Mouse (Mus musculus) heart, embryonic 11.5 days (tissue): Measurements from ENCODE around the gene Ripply3. TPM values are rescaled to one million over a fixed set of nuclear protein-coding genes. Genes with fewer than 3 reads are reported as not detected.

Experiments
- ATAC-seq: fragments of 200-750 bp; cut with Nextera tagmentation; replicated peaks from 2 replicates; pipeline ENCODE4 v1.8.0; 2017; ENCODE audit warnings: moderate library complexity; ENCODE audit not compliant: insufficient number of reproducible peaks, low FRiP score, low TSS enrichment
- H3K27ac ChIP-seq: fragments of 300-500 bp; sonication (generic); 2 replicates; pipeline ENCODE4 v1.5.1; 2014; ENCODE audit warnings: mild to moderate bottlenecking, low read depth, low read length
- H3K27me3 ChIP-seq: fragments of 300-500 bp; sonication (generic); 2 replicates; pipeline ENCODE4 v1.6.1; 2014; ENCODE audit warnings: mild to moderate bottlenecking, low read length, mixed read lengths; ENCODE audit not compliant: control insufficient read depth, insufficient read depth
- H3K36me3 ChIP-seq: fragments of 300-500 bp; sonication (generic); 2 replicates; pipeline ENCODE4 v1.6.1; 2014; ENCODE audit warnings: mild to moderate bottlenecking, low read length, moderate library complexity, mixed read lengths; ENCODE audit not compliant: control insufficient read depth, insufficient read depth
- H3K4me1 ChIP-seq: fragments of 300-500 bp; sonication (generic); 2 replicates; pipeline ENCODE4 v1.6.1; 2014; ENCODE audit warnings: low read length; ENCODE audit not compliant: control insufficient read depth, insufficient read depth
- H3K4me2 ChIP-seq: fragments of 300-500 bp; sonication (generic); 2 replicates; pipeline ENCODE4 v1.6.1; 2014; ENCODE audit warnings: mild to moderate bottlenecking, moderate library complexity
- H3K4me3 ChIP-seq: fragments of 300-500 bp; sonication (generic); 2 replicates; pipeline ENCODE4 v1.5.1; 2014; ENCODE audit warnings: low read depth, low read length
- H3K9ac ChIP-seq: fragments of 300-500 bp; sonication (generic); 2 replicates; pipeline ENCODE4 v1.6.1; 2014; ENCODE audit warnings: mild to moderate bottlenecking, low read depth, low read length, moderate library complexity
- H3K9me3 ChIP-seq: fragments of 300-500 bp; sonication (generic); replicated peaks from 2 replicates; pipeline ENCODE4 v1.6.1; 2016; ENCODE audit warnings: low read length; ENCODE audit not compliant: control insufficient read depth
- WGBS: fragments of 180-500 bp; shearing (Covaris S2); extraction: QIAGEN DNeasy Blood & Tissue Kit; methylation state at CpG from one replicate; pipeline ENCODE4 v1.1.7; 2014; ENCODE audit not compliant: insufficient replicate concordance; 5-methylcytosine and 5-hydroxymethylcytosine counted together
- polyA plus RNA-seq: library from polyadenylated mRNA; unstranded; fragments of >200 nt; fragmentation: Nextera tagmentation; extraction: Ambion mirVana; gene quantifications from 2 replicates; pipeline ENCODE4 v1.2.1, GENCODE M21; 2014

Gene Ripply3
- polyA plus RNA-seq, 1 experiment from 2014 or later, result 6.0 TPM

GRCm38 (mm10) chr16:94299210-94299609 is 29.0 kb upstream of the Ripply3 start:
- no peak overlapping the region for H3K9ac ChIP-seq
- WGBS, result 70% methylated on average over 4 of the region's 4 CpGs

DNA sequence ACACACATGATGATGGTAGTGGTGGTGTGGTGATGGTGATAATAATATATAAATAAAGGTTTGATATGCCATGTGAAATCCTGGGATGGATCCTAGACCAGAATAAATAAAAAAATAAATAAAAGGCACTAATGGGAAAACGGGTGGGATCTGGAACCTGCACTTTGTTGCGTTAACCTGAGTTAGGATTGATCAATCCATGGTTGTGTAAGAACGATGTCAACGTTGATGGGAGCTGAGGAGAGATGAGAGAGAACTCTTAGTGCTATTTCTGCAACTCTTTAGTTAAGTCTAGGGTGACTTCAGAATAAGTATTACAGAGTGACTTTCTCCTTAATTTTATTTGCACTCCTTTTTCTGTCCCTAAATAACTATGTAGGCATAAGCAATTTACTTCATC is 27.0 kb upstream of the Ripply3 start:
- H3K4me2 ChIP-seq, result no peak overlapping the region
- H3K27me3 ChIP-seq, result no peaks in the 10 kb centered on the region; the same call in 1 of the 2 replicates
- no peaks in the 10 kb centered on the region for H3K36me3 ChIP-seq
- H3K9ac ChIP-seq, result no peak overlapping the region
- peaks cover 7% of the 10 kb centered on the region; the same call in 1 of the 2 replicates for H3K4me1 ChIP-seq
- peaks cover 3% of the 10 kb centered on the region; the same call in 1 of the 2 replicates for H3K9me3 ChIP-seq
- ATAC-seq, result no peak
- H3K27ac ChIP-seq, result no peak overlapping the region
- WGBS, result 85% methylated on average over 4 of the region's 4 CpGs
- no peak overlapping the region for H3K4me3 ChIP-seq

More at GRCm38 (mm10) chr16:94299210-94299609, 29.0 kb upstream of the Ripply3 start:
- no peaks in the 10 kb centered on the region for H3K36me3 ChIP-seq
- peaks cover 7% of the 10 kb centered on the region; the same call in 1 of the 2 replicates for H3K4me1 ChIP-seq
- no peak overlapping the region for H3K27ac ChIP-seq
- H3K4me3 ChIP-seq, result no peak overlapping the region
- H3K9me3 ChIP-seq, result no peaks in the 10 kb centered on the region
- H3K27me3 ChIP-seq, result no peaks in the 10 kb centered on the region; the same call in 1 of the 2 replicates
- no peak for ATAC-seq
- no peak overlapping the region for H3K4me2 ChIP-seq

DNA sequence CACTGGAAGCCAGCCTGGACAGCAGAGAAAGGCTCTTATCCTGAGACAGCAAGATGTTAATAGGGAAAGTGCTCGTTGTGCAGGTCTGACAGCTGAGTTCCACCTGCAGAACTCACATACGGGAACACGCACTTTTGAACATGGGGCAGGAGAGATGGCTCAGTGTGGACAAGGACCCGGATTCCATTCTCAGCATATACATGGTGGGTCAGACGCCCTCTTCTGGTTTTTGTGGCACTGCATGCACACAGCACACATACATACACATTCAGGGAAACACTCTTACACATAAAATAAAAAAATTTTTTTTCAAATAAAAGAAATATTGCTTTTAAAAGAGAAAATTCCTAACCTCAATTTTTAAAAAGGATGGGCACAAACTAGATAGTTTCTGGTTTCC is 26.5 kb upstream of the Ripply3 start:
- whole genome bisulfite sequencing, result 76% methylated on average over 5 of the region's 5 CpGs
- no peaks in the 10 kb centered on the region; the same call in 1 of the 2 replicates for H3K27me3 ChIP-seq
- H3K9ac ChIP-seq, result peak overlapping the region; percentile 68; the same call in 1 of the 2 replicates
- no peaks in the 10 kb centered on the region for H3K36me3 ChIP-seq
- H3K4me1 ChIP-seq, result peaks cover 7% of the 10 kb centered on the region; the same call in 1 of the 2 replicates
- H3K4me2 ChIP-seq, result no peak overlapping the region; the same call in 1 of the 2 replicates
- ATAC-seq, result no peak
- H3K27ac ChIP-seq, result peak overlapping the region; percentile 94
- H3K4me3 ChIP-seq, result no peak overlapping the region
- peaks cover 3% of the 10 kb centered on the region; the same call in 1 of the 2 replicates for H3K9me3 ChIP-seq

GRCm38 (mm10) chr16:94302274-94303202 is 25.7 kb upstream of the Ripply3 start:
- Histone ChIP-seq H3K27me3 (no peaks in the 10 kb centered on the region; the same call in 1 of the 2 replicates), H3K4me1 (peaks cover 7% of the 10 kb centered on the region; the same call in 1 of the 2 replicates), H3K36me3 (no peaks in the 10 kb centered on the region), H3K27ac (peak overlapping the region; percentile 94), H3K4me2 (peak overlapping the region; percentile 68), H3K4me3 (peak overlapping the region; percentile 39), H3K9me3 (peaks cover 3% of the 10 kb centered on the region; the same call in 1 of the 2 replicates), H3K9ac (peak overlapping the region; percentile 68)
- peak; percentile 60 for ATAC-seq
- WGBS, result 10% methylated on average over 30 of the region's 30 CpGs

- peak overlapping the region; percentile 94 for H3K27ac ChIP-seq
- H3K9me3 ChIP-seq, result peaks cover 3% of the 10 kb centered on the region; the same call in 1 of the 2 replicates
- peaks cover 7% of the 10 kb centered on the region; the same call in 1 of the 2 replicates for H3K4me1 ChIP-seq
- peak overlapping the region; percentile 39 for H3K4me3 ChIP-seq
- WGBS, result 31% methylated on average over 6 of the region's 6 CpGs
- no peak for ATAC-seq
- peak overlapping the region; percentile 68 for H3K4me2 ChIP-seq
- H3K27me3 ChIP-seq, result no peaks in the 10 kb centered on the region; the same call in 1 of the 2 replicates
- peak overlapping the region; percentile 68; the same call in 1 of the 2 replicates for H3K9ac ChIP-seq
- no peaks in the 10 kb centered on the region for H3K36me3 ChIP-seq
Measured at GRCm38 (mm10) chr16:94303203-94303535, 25.1 kb upstream of the Ripply3 start.

DNA sequence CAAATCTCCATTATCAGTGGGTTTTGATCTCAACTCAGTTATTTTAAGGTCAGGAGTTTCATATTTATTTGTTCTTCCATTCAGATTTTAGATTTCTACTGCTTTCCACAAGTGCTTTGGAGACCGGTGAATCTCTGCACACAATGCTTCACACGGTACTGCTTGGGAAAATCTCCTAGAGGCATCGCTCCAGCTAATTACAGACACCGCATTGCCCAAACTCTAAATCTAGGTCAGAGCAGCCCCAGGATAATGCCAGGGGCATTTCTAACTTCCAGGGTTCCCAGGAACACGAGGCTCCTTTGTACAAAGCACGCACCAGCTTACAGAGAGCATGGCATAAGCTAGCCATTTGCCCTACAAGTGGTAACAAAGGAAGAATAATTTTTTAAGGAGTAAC is 20.7 kb upstream of the Ripply3 start:
- no peak overlapping the region for H3K4me2 ChIP-seq
- ATAC-seq, result no peak
- no peak overlapping the region for H3K9ac ChIP-seq
- no peaks in the 10 kb centered on the region; the same call in 1 of the 2 replicates for H3K27me3 ChIP-seq
- no peak overlapping the region for H3K27ac ChIP-seq
- H3K9me3 ChIP-seq, result peaks cover 3% of the 10 kb centered on the region; the same call in 1 of the 2 replicates
- peaks cover 7% of the 10 kb centered on the region; the same call in 1 of the 2 replicates for H3K4me1 ChIP-seq
- no peaks in the 10 kb centered on the region for H3K36me3 ChIP-seq
- 77% methylated on average over 6 of the region's 6 CpGs for WGBS
- H3K4me3 ChIP-seq, result no peak overlapping the region

GRCm38 (mm10) chr16:94307942-94308341 is 20.3 kb upstream of the Ripply3 start:
- Histone ChIP-seq H3K9ac (no peak overlapping the region), H3K9me3 (peaks cover 3% of the 10 kb centered on the region; the same call in 1 of the 2 replicates), H3K4me2 (no peak overlapping the region), H3K27me3 (no peaks in the 10 kb centered on the region; the same call in 1 of the 2 replicates), H3K4me3 (no peak overlapping the region), H3K36me3 (no peaks in the 10 kb centered on the region), H3K4me1 (peaks cover 5% of the 10 kb centered on the region; the same call in 1 of the 2 replicates), H3K27ac (no peak overlapping the region)
- ATAC-seq, result no peak
- WGBS, result 54% methylated on average over 6 of the region's 6 CpGs

DNA sequence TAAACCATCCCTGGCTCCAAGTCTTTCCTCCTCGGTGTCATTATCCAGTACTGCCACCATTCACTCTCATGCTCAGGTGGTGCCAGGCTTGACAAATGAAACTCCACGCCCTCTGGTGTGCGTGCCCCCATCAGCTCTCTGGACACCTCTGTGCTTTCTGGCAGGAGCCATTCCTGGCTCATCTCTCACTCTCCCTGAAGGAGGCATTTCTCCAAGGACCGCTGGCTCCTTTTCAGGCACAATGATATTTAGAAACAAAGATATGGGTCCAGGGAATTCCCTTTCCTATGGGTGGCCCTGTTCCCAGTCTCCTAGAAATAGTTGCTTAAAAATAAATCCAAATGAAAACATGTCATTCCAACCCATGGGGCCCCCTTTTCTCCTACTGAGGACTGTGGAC is 19.2 kb upstream of the Ripply3 start:
- no peaks in the 10 kb centered on the region for H3K36me3 ChIP-seq
- ATAC-seq, result no peak
- peaks cover 6% of the 10 kb centered on the region; the same call in 1 of the 2 replicates for H3K4me1 ChIP-seq
- peaks cover 3% of the 10 kb centered on the region; the same call in 1 of the 2 replicates for H3K9me3 ChIP-seq
- no peak overlapping the region for H3K4me3 ChIP-seq
- no peaks in the 10 kb centered on the region for H3K27me3 ChIP-seq
- no peak overlapping the region for H3K27ac ChIP-seq
- no peak overlapping the region for H3K4me2 ChIP-seq
- WGBS, result 74% methylated on average over 4 of the region's 4 CpGs
- H3K9ac ChIP-seq, result no peak overlapping the region
